Mouse (Mus musculus) MEL (cell line): ENCODE results near the gene Ppip5k1. TPM values are rescaled to one million over a fixed set of nuclear protein-coding genes. Genes with fewer than 3 reads are reported as not detected.

ENCODE experiments used
- DNase-seq: peaks from one replicate; pipeline ENCODE4 v3.0.0; 2011; ENCODE audit warnings: low read depth, low spot score
- H3K27ac ChIP-seq: 2 replicates; pipeline ENCODE4 v1.5.1; 2012; ENCODE audit warnings: low read depth, mild to moderate bottlenecking, control low read depth, low read length, moderate library complexity; ENCODE audit not compliant: control insufficient read depth
- H3K27me3 ChIP-seq, 2 experiments: fragments of 150-350 bp in 1 of 2; sonication (generic) in 1 of 2; 2 replicates each; pipeline ENCODE4 v1.6.1; 2012; ENCODE audit warnings: low read length in 2 of 2, mild to moderate bottlenecking in 2 of 2, improper control_type of control experiment in 1 of 2, moderate library complexity in 1 of 2; ENCODE audit not compliant: insufficient read depth in 2 of 2, control insufficient read depth in 1 of 2
- H3K36me3 ChIP-seq, 2 experiments: 2 replicates each; pipeline ENCODE4 v1.6.1; 2012 to 2014; ENCODE audit warnings: low read length in 2 of 2, improper control_type of control experiment in 1 of 2, inconsistent platforms in 1 of 2, mild to moderate bottlenecking in 1 of 2; ENCODE audit not compliant: insufficient read depth in 2 of 2, control insufficient read depth in 1 of 2
- H3K4me1 ChIP-seq, 2 experiments: fragments of 150-350 bp in 1 of 2; sonication (generic) in 1 of 2; 2 replicates each; pipeline ENCODE4 v1.6.1; 2012; ENCODE audit warnings: low read length in 2 of 2, improper control_type of control experiment in 1 of 2, mild to moderate bottlenecking in 1 of 2; ENCODE audit not compliant: insufficient read depth in 2 of 2, control insufficient read depth in 1 of 2
- H3K4me3 ChIP-seq, 2 experiments: fragments of 150-350 bp in 1 of 2; sonication (generic) in 1 of 2; 2 replicates each; pipeline ENCODE4 v1.5.1; 2012; ENCODE audit warnings: low read depth in 2 of 2, low read length in 2 of 2, mild to moderate bottlenecking in 2 of 2, moderate library complexity in 2 of 2, control low read depth in 1 of 2, improper control_type of control experiment in 1 of 2; ENCODE audit not compliant: control insufficient read depth in 1 of 2, insufficient read depth in 1 of 2
- H3K79me2 ChIP-seq: 2 replicates; pipeline ENCODE4 v1.6.1; 2012; ENCODE audit warnings: mild to moderate bottlenecking, low read length, moderate library complexity; ENCODE audit not compliant: control insufficient read depth, poor library complexity, insufficient read depth
- H3K9ac ChIP-seq: 2 replicates; pipeline ENCODE4 v1.6.1; 2012; ENCODE audit warnings: low read depth, mild to moderate bottlenecking, control low read depth, low read length, moderate library complexity; ENCODE audit not compliant: control insufficient read depth, poor library complexity, severe bottlenecking
- H3K9me3 ChIP-seq: fragments of 150-350 bp; sonication (generic); replicated peaks from 2 replicates; pipeline ENCODE4 v1.6.1; 2012; ENCODE audit warnings: mild to moderate bottlenecking, low read length, improper control_type of control experiment, moderate library complexity; ENCODE audit not compliant: insufficient read depth
- CHD2 ChIP-seq: IDR thresholded peaks from 2 replicates; pipeline ENCODE4 v1.6.1; 2011; ENCODE audit warnings: low read length, improper control_type of control experiment
- ELF1 ChIP-seq: IDR thresholded peaks from 2 replicates; pipeline ENCODE4 v1.6.1; 2014; ENCODE audit warnings: low read depth, mild to moderate bottlenecking, inconsistent platforms, low read length, improper control_type of control experiment, moderate library complexity
- GATA1 ChIP-seq: IDR thresholded peaks from 2 replicates; pipeline ENCODE4 v1.6.1; 2011; ENCODE audit warnings: low read depth, low read length, improper control_type of control experiment
- HCFC1 ChIP-seq: IDR thresholded peaks from 2 replicates; pipeline ENCODE4 v1.6.1; 2012; ENCODE audit warnings: low read depth, mild to moderate bottlenecking, inconsistent platforms, low read length, improper control_type of control experiment, moderate library complexity
- MAFK ChIP-seq: IDR thresholded peaks from 2 replicates; pipeline ENCODE4 v1.6.1; 2011; ENCODE audit warnings: low read depth, mild to moderate bottlenecking, low read length, improper control_type of control experiment, borderline replicate concordance
- MXI1 ChIP-seq: IDR thresholded peaks from 2 replicates; pipeline ENCODE4 v1.6.1; 2011; ENCODE audit warnings: mild to moderate bottlenecking, low read depth, low read length, improper control_type of control experiment
- NELFE ChIP-seq: IDR thresholded peaks from 2 replicates; pipeline ENCODE4 v1.6.1; 2011; ENCODE audit warnings: low read depth, low read length, improper control_type of control experiment
- POLR2A ChIP-seq, 2 experiments: IDR thresholded peaks; 2 replicates each; pipeline ENCODE4 v1.6.1; 2011 to 2012; ENCODE audit warnings: low read length in 2 of 2, mild to moderate bottlenecking in 2 of 2, control low read depth in 1 of 2, improper control_type of control experiment in 1 of 2, low read depth in 1 of 2, moderate library complexity in 1 of 2; ENCODE audit not compliant: control insufficient read depth in 1 of 2, insufficient read depth in 1 of 2, poor library complexity in 1 of 2
- POLR2AphosphoS5 ChIP-seq: IDR thresholded peaks from 2 replicates; pipeline ENCODE4 v1.6.1; 2012; ENCODE audit warnings: low read depth, borderline replicate concordance, mild to moderate bottlenecking, inconsistent platforms, low read length, moderate library complexity, mixed read lengths
- SIN3A ChIP-seq: IDR thresholded peaks from 2 replicates; pipeline ENCODE4 v1.6.1; 2012; ENCODE audit warnings: low read length, improper control_type of control experiment, inconsistent platforms
- TAL1 ChIP-seq: IDR thresholded peaks from 2 replicates; pipeline ENCODE4 v1.6.1; 2012; ENCODE audit warnings: mild to moderate bottlenecking, inconsistent platforms, low read length, moderate library complexity, mixed read lengths
- TBP ChIP-seq: IDR thresholded peaks from 2 replicates; pipeline ENCODE4 v1.8.0; 2011; ENCODE audit warnings: low read depth, low read length, improper control_type of control experiment
- UBTF ChIP-seq: IDR thresholded peaks from 2 replicates; pipeline ENCODE4 v1.6.1; 2012; ENCODE audit warnings: low read depth, mild to moderate bottlenecking, inconsistent platforms, low read length, improper control_type of control experiment, moderate library complexity, borderline replicate concordance; ENCODE audit not compliant: insufficient read depth
- ZKSCAN1 ChIP-seq: IDR thresholded peaks from 2 replicates; pipeline ENCODE4 v1.6.1; 2012; ENCODE audit warnings: low read depth, mild to moderate bottlenecking, inconsistent platforms, low read length, improper control_type of control experiment, moderate library complexity
- ZNF384 ChIP-seq: IDR thresholded peaks from 2 replicates; pipeline ENCODE4 v1.6.1; 2012; ENCODE audit warnings: low read depth, mild to moderate bottlenecking, inconsistent platforms, low read length, improper control_type of control experiment
- polyA plus RNA-seq, 2 experiments: library from polyadenylated mRNA; stranded (reverse) in 1 of 2; unstranded in 1 of 2; fragments of >175 nt in 1 of 2; fragments of >200 nt in 1 of 2; gene quantifications; 2 replicates each; pipeline versions ENCODE4 v1.2.1 to v1.2.4; 2012; ENCODE audit warnings: low replicate concordance in 2 of 2, low read depth in 1 of 2; ENCODE audit not compliant: insufficient read length in 2 of 2, insufficient read depth in 1 of 2, missing spikeins in 1 of 2
- total RNA-seq: library from RNA; depleted of rRNA; stranded (reverse); fragments of 300-350 nt; gene quantifications from 2 replicates; pipeline ENCODE4 v1.2.3, GENCODE M21; 2012

The Ppip5k1 gene
- total and polyA plus RNA-seq, 3 experiments, result 10.4 to 14.8 TPM; not detected in 1

DNA sequence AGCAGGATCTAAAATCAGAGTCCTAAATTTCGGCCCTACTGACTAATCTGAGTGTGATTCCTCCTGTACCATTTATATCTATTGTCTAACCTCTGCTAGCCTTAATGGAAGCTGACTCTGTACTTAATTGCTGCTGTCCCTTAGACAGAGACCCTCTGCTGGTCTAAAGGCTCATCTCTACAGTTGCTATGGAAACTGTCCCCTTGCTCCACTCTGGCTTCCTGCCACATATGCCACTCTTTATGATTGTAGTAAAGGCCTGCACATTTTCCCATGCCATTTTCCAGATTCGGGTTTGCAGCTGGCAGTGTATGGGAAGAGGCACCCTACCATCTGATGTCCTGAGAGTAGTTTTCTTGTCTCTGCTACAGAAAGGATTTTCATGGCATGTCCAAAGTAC is 67.3 kb downstream of the Ppip5k1 start:
- no peaks in the 10 kb centered on the region for H3K79me2 ChIP-seq
- no peaks in the 10 kb centered on the region for H3K4me1 ChIP-seq
- DNase-seq, result no peak
- no peak overlapping the region for H3K4me3 ChIP-seq
- H3K27me3 ChIP-seq, result peaks cover 3% of the 10 kb centered on the region in 2 experiments
- H3K9me3 ChIP-seq, result no peaks in the 10 kb centered on the region
- no peak overlapping the region for H3K9ac ChIP-seq
- TF ChIP-seq ZNF384, result no peak
- no peak for TF ChIP-seq POLR2AphosphoS5
- no peak for TF ChIP-seq ZKSCAN1
- TF ChIP-seq, all 39 proteins: peak for 0
- H3K27ac ChIP-seq, result no peak overlapping the region
- peaks cover 0 to 3% of the 10 kb centered on the region in 2 experiments; a peak in 1 of 4 replicates for H3K36me3 ChIP-seq

DNA sequence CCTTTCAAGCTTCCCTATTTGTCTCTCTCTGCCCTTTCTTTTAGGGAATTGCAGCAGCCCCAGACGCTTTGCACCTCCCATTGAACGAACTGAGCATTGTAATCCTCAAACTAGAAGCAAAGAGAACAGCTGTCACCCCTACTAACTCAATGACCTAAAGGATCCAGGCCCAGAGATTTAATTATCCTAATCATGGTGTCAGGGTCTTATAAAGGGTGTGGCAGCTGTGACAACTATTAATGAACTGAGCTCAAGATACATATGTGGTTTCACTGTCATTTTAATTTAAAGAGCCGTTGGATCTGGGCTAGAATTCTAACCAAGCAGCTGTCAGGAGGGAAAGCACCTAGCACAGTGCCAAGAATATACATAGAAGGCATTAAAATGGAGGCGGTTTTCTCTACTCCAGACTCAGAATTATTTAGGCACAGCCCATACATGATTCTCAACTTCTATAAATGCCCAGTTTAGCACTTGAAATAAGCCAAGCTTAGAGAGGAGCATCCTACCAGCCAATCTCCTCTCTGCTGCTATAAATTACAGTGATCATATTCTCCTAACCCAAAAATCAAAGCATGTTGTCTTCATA is 83.2 kb downstream of the Ppip5k1 start:
- Histone ChIP-seq H3K36me3 (peaks cover 0 to 6% of the 10 kb centered on the region in 2 experiments; a peak in 3 of 4 replicates), H3K27ac (no peak overlapping the region), H3K79me2 (peaks cover 6% of the 10 kb centered on the region; the same call in 1 of the 2 replicates), H3K27me3 (no peaks in the 10 kb centered on the region), H3K9ac (peak overlapping the region; percentile 43), H3K4me1 (peaks cover 5 to 15% of the 10 kb centered on the region in 2 experiments)
- DNase-seq, result no peak
- TF ChIP-seq MAFK (no peak), SIN3A (no peak), NELFE (no peak), UBTF (no peak), MXI1 (no peak; the same call in 1 of the 2 replicates)
- TF ChIP-seq, all 39 proteins: peak for 0
- Histone ChIP-seq H3K4me3 (peak overlapping the region; percentile 82 to 90), H3K9me3 (no peaks in the 10 kb centered on the region)

- H3K27ac ChIP-seq, result no peak within 1 kb of the TSS
- peak within 1 kb of the TSS; percentile 82 to 100 for H3K4me3 ChIP-seq
- no peaks in the 10 kb centered on the region for H3K27me3 ChIP-seq
- H3K4me1 ChIP-seq, result peaks cover 5 to 14% of the 10 kb centered on the region in 2 experiments
- H3K79me2 ChIP-seq, result peaks cover 6% of the 10 kb centered on the region; the same call in 1 of the 2 replicates
- H3K9me3 ChIP-seq, result no peaks in the 10 kb centered on the region
- TF ChIP-seq CHD2 (peak; percentile 64), ELF1 (0 out of 2 replicates have a peak, but pooled peaks have one; percentile 54), HCFC1 (peak; percentile 78), GATA1 (no peak), MXI1 (peak; percentile 88), TBP (0 out of 2 replicates have a peak, but pooled peaks have one; percentile 21), SIN3A (peak; percentile 93), NELFE (peak; percentile 34; the same call in 1 of the 2 replicates), POLR2A (IDR thresholded peaks at IDR 0.05; ENCODE audit: control insufficient read depth in 1 of 2, insufficient read depth in 1 of 2, low read depth in 1 of 2, low read length in 2 of 2, poor library complexity in 1 of 2) (peak; percentile 20 to 44; a peak in 1 of 4 replicates), UBTF (no peak), TAL1 (no peak)
- DNase-seq, result peak; percentile 97
- peaks cover 0 to 6% of the 10 kb centered on the region in 2 experiments; a peak in 3 of 4 replicates for H3K36me3 ChIP-seq
- H3K9ac ChIP-seq, result peak within 1 kb of the TSS; percentile 79
Observed at GRCm38 (mm10) chr2:121271236-121271927, 83.8 kb downstream of the Ppip5k1 start, which contains the start of gene Trp53bp1. Trp53bp1 (minus strand) TSS chr2:121271407.
